Mouse (Mus musculus) natural killer cell, adult 2 months (primary cell): ENCODE results near the gene Csnk2a2.

ENCODE experiments used
- DNase-seq, 2 experiments: peaks; one replicate each; pipeline ENCODE4 v3.0.0; 2022; ENCODE audit warnings: low spot score in 2 of 2

The Csnk2a2 gene

DNA sequence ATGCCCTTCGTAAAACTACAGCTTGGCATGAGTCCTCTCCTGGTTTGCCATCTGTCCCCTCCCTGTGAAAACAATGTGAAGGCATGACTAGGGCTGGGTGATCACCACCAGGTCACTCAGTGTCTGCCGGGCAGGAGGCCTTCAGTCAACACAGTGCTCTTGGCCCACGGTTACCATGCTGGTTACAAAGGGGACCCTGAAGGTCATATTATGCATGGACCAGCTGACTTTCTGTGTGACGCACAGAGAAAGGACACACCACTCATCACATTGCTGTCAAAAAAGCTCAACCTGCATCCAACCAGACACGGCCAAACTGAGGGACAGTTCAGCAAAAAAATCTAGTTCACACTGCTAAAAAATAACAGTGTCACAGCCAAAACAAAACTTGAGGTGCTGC lies at the start of gene Csnk2a2:
Gene Csnk2a2 (minus strand): TSS at position 34 of the 400 bp plus-strand sequence.
- no peak for DNase-seq

DNA sequence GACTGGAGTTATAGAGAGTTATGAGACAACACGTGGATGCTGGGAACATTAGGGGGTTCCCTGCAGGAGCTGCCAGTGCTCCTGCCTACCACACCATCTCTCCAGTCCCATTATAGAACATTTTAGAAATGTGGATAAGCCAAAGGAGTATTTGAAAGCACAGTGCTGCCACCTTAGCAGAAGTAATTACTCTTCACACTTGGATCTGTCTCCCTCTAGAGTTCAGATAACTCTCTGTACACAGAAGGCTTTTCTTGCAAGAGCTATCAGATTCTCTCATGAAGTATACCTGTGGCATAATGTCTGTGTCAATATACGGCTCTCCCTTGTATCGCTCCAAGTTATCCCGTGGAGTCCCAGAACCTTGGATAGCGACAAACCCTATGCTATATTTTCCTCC lies 49.6 kb upstream of the Csnk2a2 start:
- no peak for DNase-seq

DNA sequence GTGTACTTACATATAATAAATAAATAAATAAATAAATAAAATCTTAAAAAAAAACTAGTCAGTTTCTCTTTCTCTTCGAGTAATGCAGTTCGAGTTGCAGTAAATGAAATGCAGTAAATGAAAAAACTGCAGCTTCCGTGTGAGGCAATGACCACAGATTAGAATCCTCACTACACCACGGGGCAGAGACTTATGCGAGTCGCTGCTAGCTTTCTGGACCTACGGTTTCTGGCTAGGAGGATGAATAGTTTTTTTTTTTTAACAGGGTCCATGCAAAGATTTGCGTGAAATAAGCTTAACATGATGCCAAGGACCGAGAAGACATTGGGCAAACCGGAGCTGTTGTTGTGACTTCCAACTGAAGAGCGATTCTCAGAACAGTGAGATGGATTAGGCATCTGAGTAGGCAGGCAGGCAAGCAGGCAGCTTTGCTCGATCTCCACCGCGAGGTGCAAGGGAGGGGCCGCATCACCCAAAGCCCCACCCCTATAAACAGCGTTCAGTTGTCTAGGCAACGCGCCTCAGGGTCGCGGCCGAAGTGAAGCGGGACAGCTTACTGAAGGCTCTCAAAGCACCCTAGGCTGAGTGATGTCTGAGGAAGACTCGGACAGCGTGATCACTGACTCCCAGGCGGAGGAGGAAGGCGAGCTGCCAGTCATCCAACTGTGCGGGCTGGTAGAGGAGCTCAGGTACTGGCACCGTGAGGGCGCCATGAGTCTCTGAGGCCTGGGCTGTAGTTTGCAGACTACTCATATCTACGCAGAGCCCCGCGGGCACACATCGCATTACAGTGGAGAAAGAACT lies 43.9 kb upstream of the Csnk2a2 start, which contains the start of gene Ccdc113:
Gene Ccdc113 (plus strand): TSS at position 502 of the 804 bp plus-strand sequence.
- DNase-seq: peak; percentile 30 to 35

DNA sequence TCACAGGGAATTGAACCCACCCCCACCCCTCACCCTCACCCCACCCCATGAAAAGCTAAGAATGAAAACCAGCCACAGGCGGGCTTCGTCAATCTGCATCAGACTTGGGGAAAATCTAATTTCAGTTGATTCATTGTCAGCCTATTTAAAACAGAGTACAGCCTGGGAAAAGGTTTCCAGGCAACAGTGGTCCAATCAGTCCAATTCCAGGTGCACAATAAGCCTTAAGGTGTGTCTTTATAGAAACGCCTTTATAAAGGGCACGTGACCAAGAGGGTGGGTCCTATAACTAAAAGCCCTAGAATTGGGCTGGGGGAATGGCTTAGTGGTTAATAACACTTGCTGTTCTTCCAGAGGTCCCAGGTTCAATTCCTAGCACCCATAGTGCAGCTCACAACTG lies 42.4 kb upstream of the Csnk2a2 start:
- no peak for DNase-seq

DNA sequence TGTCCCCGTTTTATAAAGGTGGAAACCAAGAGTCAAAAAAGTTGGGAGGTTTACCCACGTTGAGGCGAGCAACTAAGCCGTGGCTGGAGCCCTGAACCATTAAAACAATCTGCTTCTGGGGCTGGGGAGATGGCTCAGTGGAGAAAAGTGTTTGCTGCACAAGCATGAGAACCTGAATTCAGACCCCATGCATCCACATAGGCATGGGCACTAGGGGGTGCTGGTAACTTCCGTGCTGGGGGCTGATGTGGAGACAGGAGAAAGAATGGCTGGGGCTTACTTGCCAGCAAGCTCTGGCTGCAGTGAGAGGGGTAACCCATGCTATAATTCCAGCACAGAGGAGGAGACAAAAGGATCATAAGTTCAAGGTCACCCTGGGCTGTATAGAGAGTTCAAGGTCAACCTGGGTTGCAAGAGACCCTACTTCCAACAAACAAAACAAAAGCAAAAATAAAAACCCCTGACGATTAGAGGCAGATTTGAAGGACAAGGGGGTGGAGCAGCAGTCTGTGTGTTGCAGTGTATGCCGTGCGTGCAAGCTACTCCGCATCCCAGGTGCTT lies 39.0 kb upstream of the Csnk2a2 start:
- DNase-seq: no peak

DNA sequence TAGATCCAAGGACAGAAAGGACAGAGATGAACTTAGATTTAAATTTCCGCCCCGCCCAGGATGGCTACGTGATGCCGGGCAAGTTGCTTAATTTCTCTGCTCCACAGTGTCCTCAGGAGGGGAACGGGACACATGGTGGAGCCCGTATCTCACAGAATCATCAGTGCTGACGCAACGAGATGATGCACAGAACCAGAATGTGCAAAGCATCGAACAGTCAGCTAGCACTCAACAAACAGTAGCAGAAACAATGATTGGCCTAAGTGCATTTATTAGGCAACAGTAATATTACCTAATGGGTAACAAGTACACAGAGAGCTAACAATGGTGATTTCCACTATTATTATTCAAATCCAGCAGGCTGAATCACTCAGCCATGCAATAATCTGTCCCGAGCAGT lies 38.4 kb upstream of the Csnk2a2 start:
- DNase-seq: no peak

DNA sequence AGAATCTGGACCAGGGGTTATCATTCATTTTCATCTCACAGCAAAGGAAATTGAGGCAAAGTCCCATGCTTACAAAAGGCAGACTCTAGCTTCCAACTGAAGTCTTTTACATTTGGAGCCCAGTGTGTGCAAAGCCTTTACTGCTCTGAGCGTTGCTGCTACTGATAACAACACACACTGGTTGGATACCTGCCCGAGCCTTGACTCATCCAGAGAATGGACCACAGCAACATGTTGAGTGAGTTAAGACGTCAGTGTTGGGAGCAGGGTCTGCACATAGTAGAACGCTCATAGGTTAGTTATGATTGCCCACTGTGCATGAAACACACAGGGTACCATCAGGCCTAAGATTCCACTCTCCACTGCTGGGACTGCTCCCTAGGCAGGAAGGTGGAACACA lies 34.2 kb upstream of the Csnk2a2 start:
- no peak for DNase-seq

DNA sequence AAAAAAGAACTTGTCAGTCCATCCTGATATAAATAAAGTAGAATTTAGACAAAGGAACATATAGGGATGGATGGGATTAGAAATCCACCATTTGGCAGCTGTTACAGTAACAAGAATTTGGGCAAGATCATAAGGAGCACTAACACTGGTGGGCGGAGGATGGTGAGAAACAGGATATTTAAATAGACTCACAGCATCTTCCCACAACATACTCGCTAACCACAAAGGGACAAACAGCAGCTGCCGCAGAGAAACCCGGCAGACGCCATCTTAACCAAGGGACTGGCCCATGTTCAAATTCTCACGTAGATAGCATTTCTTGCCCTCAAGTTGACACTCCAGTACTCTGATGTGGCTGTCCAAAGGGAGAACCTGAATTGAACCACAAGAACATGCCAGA lies 27.1 kb upstream of the Csnk2a2 start:
- DNase-seq: no peak

DNA sequence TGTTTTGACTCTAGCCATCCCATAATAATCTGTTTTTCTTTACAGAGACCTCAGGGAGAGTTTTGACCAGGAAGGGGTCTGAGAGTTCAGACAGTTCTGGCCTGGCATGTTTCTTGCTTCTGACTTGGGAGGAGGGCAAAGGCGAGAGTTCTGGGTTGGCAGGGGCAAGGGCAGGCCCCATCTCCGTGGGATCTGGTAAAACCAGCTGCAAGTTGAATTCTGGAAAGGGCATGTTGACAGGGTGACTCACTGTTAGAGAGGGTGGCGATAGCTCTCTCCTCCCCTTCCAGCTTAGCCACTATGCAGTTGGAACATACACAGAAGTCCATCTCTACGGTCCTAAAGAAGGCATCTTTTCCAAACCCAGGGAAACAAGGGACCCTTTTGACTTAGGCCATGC lies 23.4 kb upstream of the Csnk2a2 start:
- no peak for DNase-seq

DNA sequence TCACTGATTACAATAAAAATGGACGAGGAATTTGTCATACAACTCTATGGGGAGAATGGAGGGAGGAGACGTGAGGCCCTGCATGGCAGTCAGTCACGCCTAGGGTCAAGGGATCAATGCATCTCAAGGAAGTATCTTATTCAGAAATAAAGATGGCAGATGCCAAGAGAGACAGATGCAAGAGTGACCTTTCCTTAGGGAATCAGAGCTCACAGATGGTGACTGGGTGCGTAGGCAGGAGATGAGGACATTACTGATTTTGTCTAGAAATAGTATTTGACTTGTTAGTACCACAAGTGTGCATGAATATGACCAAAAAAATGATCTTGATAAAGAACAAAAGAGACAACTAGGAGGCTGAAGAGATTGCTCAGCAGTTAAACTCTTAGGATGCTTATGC lies 22.4 kb upstream of the Csnk2a2 start:
- no peak for DNase-seq

DNA sequence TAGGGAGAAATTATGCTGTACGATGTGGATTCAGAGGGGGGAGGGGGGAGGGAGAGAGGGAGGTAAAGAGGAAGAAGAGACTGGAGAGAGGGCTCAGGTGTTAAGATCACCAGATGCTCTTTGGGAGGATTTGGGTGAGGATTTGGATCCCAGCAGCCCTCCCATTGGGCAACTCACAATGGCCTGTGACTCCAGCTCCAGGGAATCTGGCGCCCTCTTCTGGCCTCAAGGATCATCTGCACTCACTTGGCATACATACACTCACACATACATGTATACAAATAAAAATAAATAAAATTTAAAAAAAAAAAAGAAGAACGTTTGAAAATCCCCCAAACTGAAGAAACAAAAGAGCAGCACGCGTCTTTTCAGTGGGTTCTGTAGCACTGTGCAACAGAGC lies 16.4 kb upstream of the Csnk2a2 start:
- DNase-seq: no peak

DNA sequence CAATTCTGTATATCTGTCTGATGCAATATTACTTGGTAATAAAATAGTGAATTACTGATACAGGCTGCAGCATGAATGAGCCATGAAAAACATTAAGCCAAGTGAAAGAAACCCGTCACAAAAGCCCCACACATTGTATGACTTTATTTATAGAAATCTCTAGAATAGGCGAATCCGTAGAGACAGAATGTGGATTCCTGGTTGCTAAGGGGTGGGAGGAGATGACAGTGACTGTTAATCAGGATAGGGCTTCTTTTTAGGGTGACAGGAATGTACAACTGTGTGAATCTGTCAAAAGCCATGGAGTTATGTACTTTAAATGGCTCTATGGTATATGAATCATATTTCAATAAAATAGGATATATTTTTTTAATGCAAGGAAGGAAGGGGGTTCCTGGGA lies 15.8 kb upstream of the Csnk2a2 start:
- DNase-seq: no peak

DNA sequence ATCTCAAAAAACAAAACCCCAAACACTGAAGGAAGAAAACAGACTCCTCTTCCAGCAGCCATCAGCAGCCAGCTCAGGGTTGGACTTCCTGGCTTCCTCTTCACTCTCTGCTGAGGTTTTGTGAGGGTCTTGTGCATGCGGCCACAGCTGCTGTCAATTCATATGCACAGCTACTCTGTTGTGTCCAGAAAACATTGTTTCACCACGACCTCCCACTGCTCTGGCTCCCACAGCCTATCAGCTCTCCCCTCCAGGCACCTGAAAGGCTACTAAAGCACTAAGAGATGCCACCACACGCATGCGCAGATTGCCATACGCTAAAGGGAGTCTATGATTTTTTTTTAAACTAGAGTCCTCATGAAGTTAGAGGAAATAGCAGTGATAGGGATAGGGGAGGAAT lies 15.0 kb upstream of the Csnk2a2 start:
- no peak for DNase-seq

DNA sequence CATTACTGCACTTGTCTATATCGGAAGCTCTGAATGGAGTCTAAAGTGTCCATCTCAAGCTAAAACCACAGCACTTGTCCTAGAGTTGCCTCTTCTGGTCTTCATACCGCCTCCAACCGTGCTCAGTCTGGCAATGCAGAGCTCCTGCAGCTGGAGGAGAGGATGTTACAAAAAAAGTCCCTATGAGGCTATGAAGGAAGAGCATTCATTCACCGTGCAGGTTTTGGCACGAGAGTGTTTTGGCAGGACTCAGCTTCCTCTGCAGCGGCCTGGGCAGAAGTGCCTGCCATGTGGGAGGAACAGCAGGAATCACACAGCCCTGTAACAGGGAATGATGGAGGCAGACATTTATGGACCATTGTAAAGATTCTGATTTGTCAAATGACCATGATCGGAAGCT lies 12.6 kb upstream of the Csnk2a2 start:
- no peak for DNase-seq

DNA sequence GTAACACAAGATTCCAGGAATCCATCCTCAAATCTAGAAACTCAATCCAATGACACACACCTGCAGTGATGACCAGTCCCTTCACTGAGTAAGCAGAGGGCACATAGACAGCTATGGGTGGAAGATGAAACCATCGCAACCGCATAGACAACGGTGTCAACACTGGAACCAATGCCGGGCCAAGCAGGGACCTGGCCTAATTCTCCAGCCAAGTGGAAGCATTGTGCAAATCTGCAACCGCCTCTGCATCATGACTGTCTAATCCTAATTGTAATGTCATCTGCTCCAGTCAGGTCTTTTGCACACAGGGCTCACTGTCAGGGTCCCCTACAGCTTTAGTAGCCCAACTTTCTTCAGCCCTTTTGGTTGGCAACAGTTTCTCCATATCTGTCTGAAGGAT lies 10.6 kb upstream of the Csnk2a2 start:
- no peak for DNase-seq

DNA sequence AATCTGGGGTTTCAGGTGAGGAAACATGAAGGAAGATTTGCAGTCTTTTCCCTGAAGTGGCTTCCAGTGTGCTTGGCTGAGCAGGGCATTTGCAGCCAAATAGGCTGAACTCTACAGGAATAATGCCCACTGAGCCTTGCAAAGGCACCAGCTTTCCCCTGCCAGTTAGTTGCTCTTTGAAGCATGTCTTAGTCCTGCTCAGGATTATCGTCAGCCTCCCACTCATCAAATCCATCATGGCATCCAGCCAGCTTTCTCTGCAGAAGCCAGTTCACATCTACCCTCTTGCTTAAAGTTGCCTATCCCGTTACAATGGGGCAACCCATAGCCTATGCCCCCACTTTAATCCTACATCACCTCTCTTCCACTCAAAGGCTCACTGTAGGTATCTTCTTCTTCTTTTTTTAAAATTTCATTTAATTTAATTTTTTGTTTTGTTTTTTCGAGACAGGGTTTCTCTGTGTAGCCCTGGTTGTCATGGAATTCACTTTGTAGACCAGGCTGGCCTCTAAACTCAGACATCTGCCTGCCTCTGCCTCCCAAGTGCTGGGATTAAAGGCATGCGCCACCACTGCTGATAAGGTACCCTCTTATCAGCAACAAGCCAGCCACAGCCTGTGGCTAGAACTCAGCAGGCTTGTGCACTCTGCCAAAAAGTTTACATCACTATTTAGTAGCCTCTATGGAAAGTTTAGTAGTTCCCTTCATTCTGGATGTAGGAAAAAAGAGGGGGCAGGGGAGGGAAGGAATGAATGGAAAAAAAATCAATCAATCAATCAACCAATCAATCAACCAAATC lies 9.6 kb upstream of the Csnk2a2 start:
- DNase-seq: no peak

DNA sequence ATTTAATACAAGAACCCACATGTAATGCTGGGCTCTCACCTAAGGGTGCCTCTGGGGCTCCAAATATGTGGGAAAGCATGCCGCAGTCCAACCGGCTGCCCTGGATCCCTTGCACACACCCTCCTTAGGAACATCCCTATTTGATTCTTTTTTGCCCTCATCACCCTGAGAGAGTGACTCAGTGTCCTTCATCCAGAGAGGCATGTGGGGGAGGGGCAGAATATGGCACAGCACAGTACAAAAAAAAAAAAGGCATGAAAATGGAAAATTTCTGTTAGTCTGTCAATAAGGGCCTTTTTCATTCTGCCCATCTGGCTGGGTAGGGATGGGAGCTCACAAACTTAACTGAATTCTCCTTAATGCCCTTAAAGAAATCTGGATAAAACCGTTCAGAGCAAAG lies 8.0 kb upstream of the Csnk2a2 start:
- DNase-seq: no peak

DNA sequence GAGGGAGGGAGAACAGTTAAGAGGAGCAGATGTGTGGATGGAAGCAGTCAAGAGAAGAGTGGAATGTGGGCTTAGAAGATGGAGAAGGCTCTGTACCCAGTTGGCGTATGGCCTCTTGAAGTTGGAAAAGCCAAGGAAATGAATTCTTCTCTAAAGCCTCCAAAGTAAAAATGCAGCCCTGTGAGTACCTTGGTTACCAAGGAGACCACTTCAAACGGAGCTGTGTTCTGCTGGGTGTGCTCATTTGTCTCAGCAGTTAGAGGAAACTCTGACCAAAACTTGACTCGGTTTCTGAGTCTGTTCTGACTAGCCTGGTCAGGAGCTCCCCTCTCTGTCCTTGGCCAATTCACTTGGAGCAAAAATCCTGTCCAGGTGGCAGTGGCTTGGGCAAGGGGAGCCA lies 6.6 kb upstream of the Csnk2a2 start:
- no peak for DNase-seq

DNA sequence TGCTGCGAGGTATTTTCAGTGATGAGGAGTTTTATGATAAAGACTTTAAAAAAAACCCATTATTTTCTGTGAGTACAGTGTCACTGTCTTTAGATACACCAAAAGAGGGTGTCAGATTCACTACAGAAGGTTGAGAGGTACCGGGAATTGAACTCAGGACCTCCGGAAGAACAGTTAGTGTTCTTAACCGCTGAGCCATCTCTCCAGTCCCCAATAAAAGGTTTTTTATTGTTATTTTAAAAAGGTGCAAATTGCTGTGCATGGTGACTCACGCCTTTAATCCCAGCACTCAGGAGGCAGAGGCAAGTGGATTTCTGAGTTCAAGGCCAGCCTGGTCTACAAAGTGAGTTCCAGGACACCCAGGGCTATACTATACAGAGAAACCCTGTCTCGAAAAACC lies 5.6 kb upstream of the Csnk2a2 start:
- no peak for DNase-seq

DNA sequence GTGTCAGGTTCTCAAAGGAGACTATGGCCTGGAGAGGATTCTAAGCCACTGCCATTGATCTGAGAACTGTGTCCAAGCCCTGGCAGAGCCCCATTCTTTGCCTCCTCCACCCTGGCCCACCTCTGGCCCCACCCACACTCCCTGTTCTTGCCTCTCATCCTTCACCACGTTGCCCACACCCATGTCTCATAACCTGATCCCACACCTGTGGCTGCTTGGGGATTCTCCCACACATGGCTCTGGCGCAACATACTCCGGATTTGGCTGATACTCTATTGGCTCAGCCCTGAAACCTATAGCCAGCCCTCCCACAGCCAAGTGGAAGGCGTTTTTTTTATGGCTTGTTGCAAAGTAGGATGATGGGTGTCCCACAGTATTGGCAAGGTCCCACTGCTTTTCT lies 2.2 kb upstream of the Csnk2a2 start:
- no peak for DNase-seq

DNA sequence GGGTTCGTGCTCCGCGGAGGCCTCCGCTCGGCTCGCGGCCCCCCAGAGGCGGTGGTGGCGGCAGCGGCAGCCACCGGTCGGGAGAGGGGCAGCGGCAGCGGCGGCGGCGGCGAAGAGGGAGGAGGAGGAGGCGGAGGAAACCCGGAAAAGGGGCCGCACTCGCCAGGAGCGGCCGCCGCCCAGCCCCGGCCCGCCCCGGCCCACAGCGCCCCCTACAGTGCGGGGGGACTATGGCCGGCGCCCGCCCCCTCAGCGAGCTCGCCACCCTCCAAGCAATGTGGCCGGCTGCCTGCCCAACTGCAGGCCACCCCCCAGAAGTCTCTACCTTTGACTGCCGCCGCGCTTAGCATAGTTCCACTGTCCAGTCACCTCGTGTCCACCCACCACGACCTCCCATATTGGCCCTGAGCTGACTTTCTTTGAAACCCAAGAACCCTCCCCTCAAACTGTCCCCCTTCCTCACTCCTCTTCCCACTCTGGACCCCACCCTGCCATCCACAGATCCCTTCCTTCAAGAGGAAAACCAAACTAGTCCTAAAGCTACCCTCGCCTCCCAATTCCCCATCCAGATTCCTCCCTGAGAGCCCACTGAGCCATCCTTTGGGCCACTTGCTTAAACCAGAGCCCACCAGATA lies 1.0 kb downstream of the Csnk2a2 start:
- DNase-seq: peak; percentile 78 to 85
